Mouse (Mus musculus) liver, embryonic 15.5 days (tissue): ENCODE measurements around the gene Eml2. TPM values are rescaled to one million over a fixed set of nuclear protein-coding genes. Genes with fewer than 3 reads are reported as not detected.
A peak's percentile ranks its signal among the peaks of the same experiment; 100 is the strongest.

Source experiments
- ATAC-seq: fragments of 200-750 bp; cut with Nextera tagmentation; 2 replicates; pipeline ENCODE4 v1.8.0; 2017; ENCODE audit warnings: moderate number of reproducible peaks, mild to moderate bottlenecking, moderate library complexity; ENCODE audit not compliant: insufficient read depth
- H3K27ac ChIP-seq: fragments of 300-500 bp; sonication (generic); replicated peaks from 2 replicates; pipeline ENCODE4 v1.5.1; 2015; ENCODE audit warnings: mild to moderate bottlenecking, inconsistent platforms
- H3K27me3 ChIP-seq: fragments of 300-500 bp; sonication (generic); 2 replicates; pipeline ENCODE4 v1.6.1; 2015; ENCODE audit warnings: mild to moderate bottlenecking, inconsistent platforms
- H3K36me3 ChIP-seq: fragments of 300-500 bp; sonication (generic); replicated peaks from 2 replicates; pipeline ENCODE4 v1.6.1; 2015; ENCODE audit warnings: moderate library complexity, mild to moderate bottlenecking, inconsistent platforms
- H3K4me1 ChIP-seq: fragments of 300-500 bp; sonication (generic); replicated peaks from 2 replicates; pipeline ENCODE4 v1.6.1; 2015; ENCODE audit warnings: inconsistent platforms
- H3K4me2 ChIP-seq: fragments of 300-500 bp; sonication (generic); 2 replicates; pipeline ENCODE4 v1.6.1; 2015; ENCODE audit warnings: moderate library complexity, mild to moderate bottlenecking, inconsistent platforms
- H3K4me3 ChIP-seq: fragments of 300-500 bp; sonication (generic); replicated peaks from 2 replicates; pipeline ENCODE4 v1.5.1; 2015; ENCODE audit warnings: mild to moderate bottlenecking, inconsistent platforms
- H3K9ac ChIP-seq: fragments of 300-500 bp; sonication (generic); 2 replicates; pipeline ENCODE4 v1.6.1; 2015; ENCODE audit warnings: moderate library complexity, mild to moderate bottlenecking, inconsistent platforms
- H3K9me3 ChIP-seq: fragments of 300-500 bp; sonication (generic); replicated peaks from 2 replicates; pipeline ENCODE4 v1.6.1; 2016; ENCODE audit warnings: inconsistent platforms
- WGBS: fragments of 180-500 bp; shearing (Covaris S2); methylation state at CpG from one replicate; pipeline ENCODE4 v1.1.7; 2015; ENCODE audit warnings: mixed read lengths; ENCODE audit not compliant: insufficient replicate concordance; 5-methylcytosine and 5-hydroxymethylcytosine counted together
- polyA plus RNA-seq: library from polyadenylated mRNA; unstranded; fragments of >200 nt; fragmentation: Nextera tagmentation; extraction: Ambion mirVana; gene quantifications from 2 replicates; pipeline ENCODE4 v1.2.1, GENCODE M21; 2015

Eml2 gene
- polyA plus RNA-seq, 1 experiment from 2014 or later: 3.9 TPM

GRCm38 (mm10) chr7:19162928-19163327 lies 13.3 kb upstream of the Eml2 start:
- H3K27me3 ChIP-seq: peaks cover 90% of the 10 kb centered on the region

GRCm38 (mm10) chr7:19163752-19164151 lies 12.5 kb upstream of the Eml2 start:
- Histone ChIP-seq H3K36me3 (no peaks in the 10 kb centered on the region), H3K4me1 (peaks cover 42% of the 10 kb centered on the region), H3K4me2 (peak overlapping the region; percentile 48; the same call in 1 of the 2 replicates), H3K27ac (no peak overlapping the region), H3K4me3 (no peak overlapping the region), H3K27me3 (peaks cover 93% of the 10 kb centered on the region), H3K9me3 (no peaks in the 10 kb centered on the region), H3K9ac (no peak overlapping the region)
- no peak for ATAC-seq
- 24% methylated on average over 12 of the region's 12 CpGs for WGBS

More at GRCm38 (mm10) chr7:19162928-19163327, 13.3 kb upstream of the Eml2 start:
- Histone ChIP-seq H3K27ac (no peak overlapping the region), H3K4me3 (no peak overlapping the region), H3K4me2 (no peak overlapping the region), H3K9me3 (no peaks in the 10 kb centered on the region), H3K4me1 (peaks cover 44% of the 10 kb centered on the region), H3K9ac (no peak overlapping the region), H3K36me3 (no peaks in the 10 kb centered on the region)
- no peak for ATAC-seq
- 66% methylated on average over 7 of the region's 7 CpGs for WGBS

DNA sequence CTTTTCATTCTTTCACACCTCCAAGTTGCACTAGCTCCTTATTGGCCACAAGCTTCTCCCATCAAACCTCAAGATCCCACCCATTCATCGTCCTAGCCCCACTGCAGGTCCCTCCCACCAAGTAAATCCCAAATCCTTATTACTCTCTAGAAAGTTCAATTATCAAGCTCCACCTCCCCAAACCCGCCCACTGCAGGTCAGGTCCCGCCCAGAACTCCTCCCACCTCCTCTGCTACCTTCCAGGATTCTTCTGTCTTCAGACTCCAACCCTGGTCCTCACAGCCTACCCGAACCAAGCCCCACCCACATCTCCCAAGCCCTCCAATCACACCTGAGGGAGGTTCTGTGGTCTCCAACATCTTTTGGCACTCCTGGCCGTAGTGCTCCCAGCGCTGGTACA lies 12.0 kb upstream of the Eml2 start:
- Histone ChIP-seq H3K4me3 (no peak overlapping the region), H3K27me3 (peaks cover 91% of the 10 kb centered on the region), H3K9me3 (no peaks in the 10 kb centered on the region), H3K36me3 (no peaks in the 10 kb centered on the region), H3K9ac (no peak overlapping the region), H3K4me2 (peak overlapping the region; percentile 48), H3K27ac (no peak overlapping the region), H3K4me1 (peaks cover 42% of the 10 kb centered on the region)
- no peak for ATAC-seq
- 1% methylated on average over 6 of the region's 6 CpGs for WGBS

- Histone ChIP-seq H3K9ac (no peak overlapping the region), H3K9me3 (no peaks in the 10 kb centered on the region), H3K4me2 (peak overlapping the region; percentile 48), H3K36me3 (no peaks in the 10 kb centered on the region), H3K4me1 (peaks cover 37% of the 10 kb centered on the region), H3K4me3 (peak overlapping the region; percentile 4; the same call in 1 of the 2 replicates), H3K27me3 (peaks cover 91% of the 10 kb centered on the region), H3K27ac (no peak overlapping the region)
- ATAC-seq: 0 out of 2 replicates have a peak, but pooled peaks have one; percentile 37
- 2% methylated on average over 13 of the region's 13 CpGs for WGBS
These were observed 11.2 kb upstream of the Eml2 start for GRCm38 (mm10) chr7:19164978-19165377.

- ATAC-seq: no peak
- 9% methylated on average over 14 of the region's 14 CpGs for WGBS
- H3K27me3 ChIP-seq: peaks cover 86% of the 10 kb centered on the region
These were observed 10.4 kb upstream of the Eml2 start, which contains the start of gene Gipr for GRCm38 (mm10) chr7:19165656-19166423. Gipr (minus strand) TSS chr7:19166127.

DNA sequence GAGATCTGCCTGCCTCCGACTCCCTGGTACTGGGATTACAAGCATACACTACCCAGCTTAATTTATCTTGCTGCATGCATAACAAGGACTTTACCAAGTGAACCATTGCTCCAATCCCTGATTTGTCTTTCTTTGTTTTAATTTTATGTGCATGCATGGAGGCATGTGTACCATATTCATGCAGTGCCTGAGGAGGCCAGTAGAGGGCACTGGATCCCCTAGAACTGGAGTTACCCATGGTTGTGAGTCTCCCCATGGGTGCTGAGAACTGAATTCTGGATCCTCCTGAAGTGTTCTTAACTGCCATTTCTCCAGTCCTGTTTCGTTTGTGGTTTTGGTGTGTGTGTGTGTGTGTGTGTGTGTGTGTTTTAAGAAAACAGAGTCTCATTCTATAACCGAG lies 9.2 kb upstream of the Eml2 start:
- H3K36me3 ChIP-seq: no peaks in the 10 kb centered on the region
- no peak overlapping the region for H3K4me2 ChIP-seq
- H3K27ac ChIP-seq: no peak overlapping the region
- peaks cover 30% of the 10 kb centered on the region for H3K4me1 ChIP-seq
- H3K4me3 ChIP-seq: no peak overlapping the region
- H3K9me3 ChIP-seq: no peaks in the 10 kb centered on the region
- 62% methylated on average over 3 of the region's 3 CpGs for WGBS
- no peak for ATAC-seq
- no peak overlapping the region for H3K9ac ChIP-seq
- H3K27me3 ChIP-seq: peaks cover 87% of the 10 kb centered on the region

More at GRCm38 (mm10) chr7:19165656-19166423, 10.4 kb upstream of the Eml2 start, which contains the start of gene Gipr:
- peak within 1 kb of the TSS; percentile 4; the same call in 1 of the 2 replicates for H3K4me3 ChIP-seq
- H3K4me2 ChIP-seq: peak within 1 kb of the TSS; percentile 48
- H3K27ac ChIP-seq: no peak within 1 kb of the TSS
- no peaks in the 10 kb centered on the region for H3K9me3 ChIP-seq
- H3K9ac ChIP-seq: no peak within 1 kb of the TSS
- H3K36me3 ChIP-seq: no peaks in the 10 kb centered on the region
- peaks cover 28% of the 10 kb centered on the region for H3K4me1 ChIP-seq

DNA sequence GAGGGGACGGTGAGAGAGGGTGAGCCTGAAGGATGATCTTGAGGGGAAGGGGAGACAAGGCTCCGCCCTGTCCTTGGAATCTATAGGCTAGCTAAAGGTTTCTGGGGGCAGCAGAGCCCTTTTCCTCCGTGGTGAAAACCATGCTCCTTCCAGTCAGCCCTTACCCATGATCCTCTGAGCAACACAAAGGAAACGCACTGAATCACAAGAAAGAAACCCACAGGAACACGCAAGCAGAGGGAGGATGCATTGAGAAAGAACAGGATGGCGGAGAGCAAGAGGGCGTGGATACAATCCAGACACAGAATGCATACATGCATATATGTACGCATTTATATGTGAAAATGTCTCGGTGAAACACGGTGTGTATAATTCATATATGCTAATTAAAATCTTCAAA lies 6.7 kb upstream of the Eml2 start:
- WGBS: 41% methylated on average over 10 of the region's 10 CpGs
- H3K4me1 ChIP-seq: peaks cover 31% of the 10 kb centered on the region
- no peak overlapping the region for H3K4me2 ChIP-seq
- no peaks in the 10 kb centered on the region for H3K36me3 ChIP-seq
- no peak for ATAC-seq
- no peak overlapping the region for H3K9ac ChIP-seq
- H3K27ac ChIP-seq: no peak overlapping the region
- no peaks in the 10 kb centered on the region for H3K9me3 ChIP-seq
- peaks cover 86% of the 10 kb centered on the region for H3K27me3 ChIP-seq
- H3K4me3 ChIP-seq: no peak overlapping the region

DNA sequence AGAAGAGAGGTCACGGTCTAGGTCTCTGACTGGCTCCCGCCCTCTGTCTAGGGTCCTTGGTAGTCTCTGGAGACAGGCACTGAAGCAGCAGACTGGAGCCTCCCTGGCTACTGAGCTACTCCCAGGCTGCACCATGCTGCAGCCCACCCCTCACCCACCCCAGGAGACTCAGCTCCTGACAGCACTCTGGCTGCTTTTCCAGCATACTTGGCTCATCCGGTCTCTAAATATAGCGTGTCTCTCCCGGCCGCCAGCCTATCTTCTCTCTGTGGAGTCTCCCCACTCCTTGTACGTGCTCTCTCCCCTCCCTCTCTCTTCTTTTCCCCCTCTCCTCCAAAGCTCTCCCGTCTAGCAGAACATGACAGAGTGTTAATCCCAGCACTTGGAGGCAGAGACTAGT lies 6.1 kb upstream of the Eml2 start:
- Histone ChIP-seq H3K9me3 (no peaks in the 10 kb centered on the region), H3K9ac (no peak overlapping the region), H3K4me2 (no peak overlapping the region), H3K27me3 (peaks cover 85% of the 10 kb centered on the region), H3K4me3 (no peak overlapping the region), H3K27ac (0 out of 2 replicates have a peak overlapping the region, but pooled peaks have one; percentile 15), H3K36me3 (no peaks in the 10 kb centered on the region), H3K4me1 (peaks cover 25% of the 10 kb centered on the region)
- WGBS: 54% methylated on average over 8 of the region's 8 CpGs
- no peak for ATAC-seq

- H3K27ac ChIP-seq: no peak overlapping the region
- H3K4me3 ChIP-seq: no peak overlapping the region
- no peak for ATAC-seq
- H3K27me3 ChIP-seq: peaks cover 87% of the 10 kb centered on the region
- no peak overlapping the region for H3K9ac ChIP-seq
- H3K4me2 ChIP-seq: no peak overlapping the region
- H3K4me1 ChIP-seq: peaks cover 23% of the 10 kb centered on the region
- 27% methylated on average over 8 of the region's 8 CpGs for WGBS
- 0 out of 2 replicates have a peak, but pooled peaks cover 4% of the 10 kb centered on the region for H3K9me3 ChIP-seq
- H3K36me3 ChIP-seq: no peaks in the 10 kb centered on the region
These were observed 4.4 kb upstream of the Eml2 start for GRCm38 (mm10) chr7:19171831-19172230.

DNA sequence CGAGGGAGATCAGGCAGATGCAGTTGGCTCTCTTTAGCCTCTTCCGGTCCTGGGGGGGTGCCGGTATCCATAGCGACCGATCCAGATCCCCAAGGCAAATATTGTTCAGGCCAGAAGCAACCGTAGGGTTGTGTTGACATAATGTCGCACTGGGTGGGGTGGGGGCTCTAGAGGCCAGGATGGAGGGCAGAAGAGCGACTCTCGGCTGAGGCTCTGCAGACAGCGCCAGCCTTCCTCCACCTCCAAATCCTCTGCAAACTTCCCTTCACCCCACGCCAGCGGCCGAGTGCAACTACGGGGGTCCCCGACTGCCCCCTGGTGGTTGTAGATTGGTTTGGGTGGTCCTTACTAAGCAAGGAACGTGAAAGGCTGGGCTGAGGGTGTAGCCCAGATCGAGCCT lies 3.3 kb upstream of the Eml2 start:
- WGBS: 4% methylated on average over 17 of the region's 17 CpGs
- Histone ChIP-seq H3K36me3 (no peaks in the 10 kb centered on the region), H3K4me1 (peaks cover 26% of the 10 kb centered on the region), H3K9me3 (0 out of 2 replicates have a peak, but pooled peaks cover 4% of the 10 kb centered on the region), H3K4me3 (0 out of 2 replicates have a peak overlapping the region, but pooled peaks have one; percentile 15), H3K27me3 (peaks cover 87% of the 10 kb centered on the region), H3K4me2 (peak overlapping the region; percentile 44), H3K9ac (no peak overlapping the region), H3K27ac (no peak overlapping the region)
- no peak for ATAC-seq

- Histone ChIP-seq H3K4me1 (peaks cover 62% of the 10 kb centered on the region), H3K27ac (no peak overlapping the region), H3K36me3 (no peaks in the 10 kb centered on the region), H3K9me3 (0 out of 2 replicates have a peak, but pooled peaks cover 4% of the 10 kb centered on the region), H3K27me3 (peaks cover 96% of the 10 kb centered on the region), H3K9ac (no peak overlapping the region), H3K4me3 (no peak overlapping the region), H3K4me2 (0 out of 2 replicates have a peak overlapping the region, but pooled peaks have one; percentile 4)
- no peak for ATAC-seq
- WGBS: 10% methylated on average over 21 of the region's 21 CpGs
These were observed 311 bp downstream of the Eml2 start for GRCm38 (mm10) chr7:19176516-19176947.
